Mouse (Mus musculus): ENCODE data around the gene Tmem198b. TPM values are rescaled to one million over a fixed set of nuclear protein-coding genes. Genes with fewer than 3 reads are reported as not detected.

The Tmem198b gene
- total RNA-seq, 2 experiments from 2014 or later = 0.19 to 3.7 TPM

DNA sequence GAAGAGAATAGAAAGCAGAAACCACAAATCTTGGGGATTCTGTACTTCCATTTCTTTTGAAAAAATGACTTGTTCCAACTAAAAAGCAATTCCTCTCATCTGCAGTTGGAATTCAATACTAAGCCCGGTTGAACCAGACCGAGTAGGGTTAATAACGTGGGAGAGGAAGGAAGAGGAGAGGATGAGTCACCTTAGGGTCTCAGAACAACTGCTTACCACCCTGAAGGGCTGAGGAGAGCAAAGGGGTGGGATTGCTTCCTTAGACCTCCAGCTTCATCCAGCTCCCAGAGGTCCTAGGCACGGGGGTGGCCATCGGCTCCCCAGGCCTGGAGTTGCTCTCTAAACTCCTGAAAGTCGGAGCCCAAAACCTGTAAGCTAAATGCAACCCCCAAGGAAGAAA is 809 bp downstream of the Tmem198b start:
- ATAC-seq (replicated peaks; ENCODE audit: low FRiP score, poor library complexity, severe bottlenecking) = no peak

DNA sequence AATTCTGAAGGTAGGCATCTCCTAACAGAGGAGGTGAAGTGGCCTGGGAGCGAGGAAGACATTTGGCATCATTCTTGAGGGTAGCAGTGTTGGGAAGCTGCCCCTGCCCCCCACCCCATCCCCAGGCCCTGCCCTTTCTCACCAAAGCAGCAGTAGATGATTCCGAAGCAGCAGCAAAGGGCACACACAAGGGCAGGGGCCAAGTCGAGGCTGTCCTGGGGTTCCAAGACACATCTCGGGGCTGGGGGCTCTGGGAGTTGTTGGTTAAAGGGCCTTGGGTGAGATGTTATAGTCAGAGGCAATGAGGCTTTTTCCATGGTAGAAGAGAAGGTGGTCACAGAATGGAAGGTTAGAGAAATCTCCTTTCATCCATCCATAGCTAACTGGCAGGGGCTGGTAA is 1.2 kb downstream of the Tmem198b start:
- ATAC-seq (replicated peaks; ENCODE audit: low FRiP score, poor library complexity, severe bottlenecking) = no peak

DNA sequence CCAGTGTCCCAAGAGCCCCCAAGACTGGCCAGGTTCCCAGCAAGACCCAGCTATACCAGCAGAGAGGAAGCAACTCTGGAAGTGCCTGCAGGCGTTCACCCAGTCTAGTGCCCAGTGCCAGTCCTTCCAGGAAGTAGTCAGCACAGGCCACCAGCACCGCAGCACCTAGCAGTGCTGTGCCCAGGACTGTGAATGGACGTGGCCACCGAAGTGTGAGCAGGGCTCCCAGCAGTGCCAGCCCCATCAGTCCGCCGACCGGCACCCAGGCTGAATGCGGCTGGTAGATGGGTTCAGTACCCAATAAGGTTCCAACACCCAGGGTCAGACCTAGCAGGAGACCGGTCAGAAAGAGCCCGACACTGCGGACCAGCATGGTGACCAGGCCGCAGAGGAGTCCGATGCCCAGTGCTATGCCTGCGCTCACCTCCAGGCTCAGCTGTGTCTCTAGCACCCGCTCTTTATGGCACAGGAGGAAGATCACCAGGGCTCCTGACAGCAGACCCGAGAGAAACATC is 2.1 kb downstream of the Tmem198b start:
- ATAC-seq (replicated peaks; ENCODE audit: low FRiP score, poor library complexity, severe bottlenecking) = no peak

DNA sequence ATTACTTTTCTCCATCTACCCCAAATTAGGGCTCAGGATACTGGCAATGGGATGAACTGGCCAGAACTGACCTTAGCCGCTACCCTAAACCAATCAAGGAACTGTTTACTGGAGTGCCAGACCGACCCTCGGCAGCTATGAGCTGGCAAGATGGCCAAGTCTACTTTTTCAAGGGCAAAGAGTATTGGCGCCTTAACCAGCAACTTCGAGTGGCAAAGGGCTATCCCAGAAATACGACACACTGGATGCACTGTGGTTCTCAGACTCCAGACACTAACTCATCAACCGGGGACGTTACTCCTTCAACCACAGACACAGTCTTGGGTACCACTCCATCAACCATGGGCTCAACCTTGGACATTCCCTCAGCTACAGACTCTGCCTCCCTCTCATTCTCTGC is 5.5 kb downstream of the Tmem198b start:
- ATAC-seq (replicated peaks; ENCODE audit: low FRiP score, poor library complexity, severe bottlenecking) = no peak

DNA sequence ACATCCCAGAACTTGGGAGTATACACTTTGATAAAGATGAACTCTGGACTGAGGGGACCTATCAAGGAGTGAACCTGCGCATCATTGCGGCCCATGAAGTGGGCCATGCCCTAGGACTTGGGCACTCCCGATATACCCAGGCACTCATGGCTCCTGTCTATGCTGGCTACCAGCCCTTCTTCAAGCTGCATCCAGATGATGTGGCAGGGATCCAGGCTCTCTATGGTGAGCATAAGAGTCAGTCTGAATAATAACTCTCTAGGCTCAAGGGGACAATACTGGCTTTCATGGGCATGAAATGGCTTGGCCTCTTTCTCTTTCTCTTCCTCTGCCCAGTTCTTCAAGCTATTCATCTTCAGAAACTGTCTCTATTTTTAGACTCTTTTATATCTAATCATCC is 8.6 kb downstream of the Tmem198b start:
- no peak for ATAC-seq (replicated peaks; ENCODE audit: low FRiP score, poor library complexity, severe bottlenecking)

DNA sequence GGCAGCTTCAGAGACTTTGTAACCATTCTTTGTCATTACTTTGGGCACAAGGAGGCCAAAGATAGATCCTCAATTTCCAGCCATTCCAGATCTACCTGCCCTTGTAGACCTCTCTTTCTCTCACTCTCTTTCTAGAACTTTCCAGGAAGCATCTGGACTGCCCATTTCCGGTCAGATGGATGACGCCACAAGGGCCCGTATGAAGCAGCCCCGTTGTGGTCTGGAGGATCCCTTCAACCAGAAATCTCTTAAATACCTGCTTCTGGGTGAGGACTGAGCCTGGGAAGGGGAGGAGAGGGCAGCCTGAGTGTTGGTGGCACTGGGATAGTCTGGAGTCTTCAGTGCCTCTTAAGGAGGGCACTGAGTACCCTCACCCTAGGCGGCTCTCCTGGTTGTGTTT is 9.8 kb downstream of the Tmem198b start:
- no peak for ATAC-seq (replicated peaks; ENCODE audit: low FRiP score, poor library complexity, severe bottlenecking)

DNA sequence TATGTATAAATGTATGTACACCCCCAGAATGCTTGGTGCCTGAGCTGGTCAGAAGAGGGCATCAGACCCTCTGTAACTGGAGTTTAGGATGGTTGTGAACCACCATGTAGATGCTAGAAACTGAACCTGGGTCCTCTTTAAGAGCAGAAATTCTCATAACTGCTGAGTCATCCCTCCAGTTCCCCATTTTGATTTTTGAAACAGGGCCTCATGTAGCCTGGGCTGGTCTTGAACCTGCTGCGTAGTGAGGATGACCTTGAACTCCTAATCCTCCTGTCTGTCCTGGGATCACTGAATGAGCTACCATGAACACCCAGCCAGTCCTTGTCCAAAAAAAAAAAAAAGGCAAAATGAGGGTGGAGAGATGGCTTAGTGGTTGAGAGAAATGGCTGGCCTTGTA is 10.9 kb downstream of the Tmem198b start:
- ATAC-seq (replicated peaks; ENCODE audit: low FRiP score, poor library complexity, severe bottlenecking) = no peak

DNA sequence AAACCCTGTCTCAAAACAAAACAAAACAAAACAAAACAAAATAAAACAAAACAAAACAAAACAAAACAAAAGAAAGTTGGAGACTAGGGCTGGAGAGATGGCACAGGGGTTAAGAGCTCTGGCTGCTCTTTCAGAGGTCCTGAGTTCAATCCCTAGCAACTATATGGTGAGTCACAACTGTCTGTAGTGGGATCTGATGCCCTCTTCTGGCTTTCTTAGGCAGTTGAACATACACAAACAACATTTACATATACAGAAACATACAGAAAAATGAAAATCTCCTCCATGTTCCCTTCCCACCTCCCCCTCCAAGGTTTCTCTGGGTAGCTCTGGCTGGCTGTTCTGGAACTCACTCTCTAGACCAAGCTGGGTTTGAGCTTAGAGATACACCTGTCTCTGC is 12.1 kb downstream of the Tmem198b start:
- no peak for ATAC-seq (replicated peaks; ENCODE audit: low FRiP score, poor library complexity, severe bottlenecking)

DNA sequence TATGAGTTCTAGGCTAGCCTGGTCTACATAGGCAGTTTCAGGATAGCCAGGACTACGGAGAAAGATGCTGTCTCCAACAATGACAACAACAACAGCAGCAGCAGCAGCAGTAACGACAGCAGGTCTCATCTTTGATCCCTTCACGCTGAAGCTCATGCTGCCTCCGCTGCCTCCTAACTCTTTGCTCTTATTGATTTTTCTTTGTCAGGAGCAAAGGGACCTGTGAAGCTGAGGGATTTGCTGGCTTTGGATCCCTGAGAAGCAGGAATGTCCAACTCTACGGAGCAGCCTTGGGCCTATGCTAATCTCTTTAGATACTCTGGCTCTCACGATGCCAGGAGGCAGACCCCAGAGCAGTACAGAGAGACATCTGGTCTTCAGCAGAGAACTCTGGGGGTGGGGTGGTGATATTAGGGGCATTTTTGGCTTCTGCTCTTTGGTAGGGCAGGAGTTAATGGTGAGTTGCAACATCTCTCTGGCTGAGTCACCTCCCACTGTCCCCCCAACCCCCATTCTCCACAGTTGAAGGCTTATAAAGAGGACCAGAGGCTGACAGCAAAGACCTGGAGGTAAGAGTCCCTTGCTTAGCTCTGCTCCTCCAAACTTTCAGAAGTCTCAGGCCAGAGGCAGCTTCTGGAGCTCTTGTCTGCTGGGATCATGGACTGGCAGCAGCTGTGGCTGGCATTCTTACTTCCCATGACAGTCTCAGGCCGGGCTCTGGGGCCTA is 13.6 kb downstream of the Tmem198b start, which contains the start of gene Mmp19:
Gene Mmp19, plus strand, starts transcription at position 513 of the 727 bp plus-strand sequence.
- ATAC-seq (replicated peaks; ENCODE audit: low FRiP score, poor library complexity, severe bottlenecking) = no peak

DNA sequence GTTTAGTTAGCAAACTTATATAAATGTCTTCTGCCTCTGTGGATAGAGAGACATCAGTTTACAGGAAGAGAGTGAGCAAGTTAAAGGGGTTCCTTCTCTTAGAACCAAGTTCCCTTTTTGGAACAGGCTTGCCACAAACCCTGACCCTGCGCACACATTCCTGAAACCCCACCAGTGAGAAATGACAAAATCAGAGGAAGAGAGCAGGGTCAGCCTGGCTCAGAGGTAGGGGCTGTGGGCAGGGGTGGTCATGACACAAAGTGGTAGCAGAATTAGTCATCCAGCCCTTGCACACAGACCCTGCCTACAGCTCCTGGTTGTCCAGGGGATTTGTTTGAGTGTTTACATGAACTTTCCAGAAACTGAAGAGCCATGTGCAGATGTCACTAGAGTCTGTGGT is 24.0 kb downstream of the Tmem198b start:
- no peak for ATAC-seq (replicated peaks; ENCODE audit: low FRiP score, poor library complexity, severe bottlenecking)

DNA sequence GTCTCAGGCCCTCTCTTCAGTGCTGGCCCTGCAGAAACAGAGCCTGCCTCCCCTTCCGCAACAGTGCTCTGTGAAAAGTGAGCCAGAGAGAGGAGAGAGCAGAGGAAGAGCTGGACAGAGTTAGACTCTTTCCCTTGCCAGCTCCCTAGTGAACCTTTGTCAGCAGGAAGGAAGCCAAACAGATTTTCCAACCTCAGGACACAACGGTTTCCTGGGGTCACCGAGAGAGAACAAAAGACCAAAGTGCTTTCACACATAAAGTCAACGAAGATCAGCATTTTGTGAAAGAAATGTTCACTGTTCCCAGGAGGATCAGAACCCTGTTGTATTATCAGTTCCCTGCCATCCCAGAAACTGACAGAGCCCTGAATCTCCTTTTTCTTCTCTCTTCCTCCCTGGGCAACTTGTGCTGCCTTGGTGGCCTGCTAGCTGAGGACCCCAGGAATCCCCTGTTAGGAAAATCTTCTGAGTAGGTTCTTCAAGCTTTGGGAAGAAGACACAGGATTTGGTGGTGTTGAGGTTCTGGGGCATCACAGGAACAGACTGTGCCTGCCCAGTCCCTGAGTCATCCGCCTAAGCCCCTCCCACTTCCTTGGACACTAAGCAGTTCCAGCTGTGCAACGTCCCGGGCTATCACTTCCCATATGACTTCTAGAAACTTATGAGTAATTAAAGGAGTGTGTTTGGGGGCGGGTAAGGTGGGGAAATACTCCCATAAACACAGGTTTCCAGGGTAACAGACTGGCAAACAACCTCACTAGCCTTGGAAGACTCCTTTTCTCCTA is 25.0 kb downstream of the Tmem198b start:
- ATAC-seq (replicated peaks; ENCODE audit: low FRiP score, poor library complexity, severe bottlenecking) = peak; percentile 78

DNA sequence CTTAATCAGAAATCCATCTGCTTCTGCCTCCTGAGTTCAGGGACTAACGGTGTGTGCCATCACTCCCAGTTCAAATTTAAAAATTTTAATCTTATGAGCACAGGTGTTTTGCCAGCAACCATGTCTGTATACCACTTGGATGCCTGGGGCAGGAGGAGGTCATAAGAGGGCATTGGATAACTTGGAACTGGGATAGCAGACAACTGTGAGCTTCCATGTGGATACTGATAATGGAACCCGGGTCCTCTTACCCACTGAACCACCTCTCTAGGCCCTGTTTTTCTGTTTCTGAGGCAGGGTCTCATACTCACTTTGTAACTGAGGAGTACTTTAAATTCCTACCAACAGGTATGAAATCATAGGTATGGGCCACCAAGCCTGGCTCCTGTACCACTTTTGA is 25.7 kb downstream of the Tmem198b start:
- no peak for ATAC-seq (replicated peaks; ENCODE audit: low FRiP score, poor library complexity, severe bottlenecking)

DNA sequence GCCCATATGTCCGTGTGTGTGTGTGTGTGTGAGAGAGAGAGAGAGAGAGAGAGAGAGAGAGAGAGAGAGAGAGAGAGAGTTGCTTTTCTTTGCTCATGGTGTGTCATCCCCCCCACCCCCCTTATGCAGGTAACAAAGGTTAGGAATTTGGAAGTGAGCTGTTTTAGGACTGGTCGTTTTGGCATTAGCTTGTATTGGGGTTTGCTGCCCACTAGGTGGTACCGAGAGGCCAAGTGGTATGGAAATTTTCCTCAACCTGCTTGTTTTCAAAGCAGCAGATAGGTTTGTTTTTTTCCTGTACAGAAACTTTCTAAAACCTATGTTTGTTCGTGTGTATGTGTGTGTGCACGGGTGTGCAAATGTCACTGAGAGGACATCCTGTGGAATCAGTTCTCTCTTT is 30.5 kb downstream of the Tmem198b start:
- no peak for ATAC-seq (replicated peaks; ENCODE audit: low FRiP score, poor library complexity, severe bottlenecking)

DNA sequence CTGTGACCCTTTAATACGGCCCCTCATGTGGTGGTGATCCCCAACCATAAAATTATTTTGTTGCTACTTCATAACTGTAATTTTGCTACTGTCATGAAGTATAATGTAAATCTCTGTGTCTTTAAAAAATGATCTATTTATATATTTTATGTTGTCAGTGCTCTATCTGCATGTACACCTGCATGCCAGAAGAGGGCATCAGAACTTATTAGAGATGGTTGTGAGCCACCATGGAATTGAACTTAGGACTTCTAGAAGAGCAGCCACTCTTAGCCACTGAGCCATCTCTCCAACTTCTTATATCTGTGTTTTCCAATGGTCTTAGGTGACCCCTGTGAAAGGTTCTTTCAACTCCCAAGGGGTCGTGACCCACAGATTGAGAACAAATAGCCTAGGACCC is 31.3 kb downstream of the Tmem198b start:
- ATAC-seq (replicated peaks; ENCODE audit: low FRiP score, poor library complexity, severe bottlenecking) = no peak

Other genes starting within 250 kb of the Tmem198b start
- 71.3 and 75.2 TPM in 2 replicates for gene Pa2g4, start 238.4 kb downstream of the Tmem198b start, total RNA-seq (2015; ENCODE audit: low replicate concordance)
- gene Pa2g4, start 238.4 kb downstream of the Tmem198b start, total RNA-seq (2017; ENCODE audit: low replicate concordance) = 42.9 and 67.5 TPM in 2 replicates
- 0.63 TPM in 1 of 2 replicates, not detected in the other for gene Erbb3, start 214.7 kb downstream of the Tmem198b start, total RNA-seq (2015; ENCODE audit: low replicate concordance)
- 0.09 TPM in 1 of 2 replicates, not detected in the other for gene Erbb3, start 214.7 kb downstream of the Tmem198b start, total RNA-seq (2017; ENCODE audit: low replicate concordance)
- gene Rps26, start 177.6 kb downstream of the Tmem198b start, total RNA-seq (2015; ENCODE audit: low replicate concordance) = 345 and 426 TPM in 2 replicates
- 114 and 205 TPM in 2 replicates for gene Rps26, start 177.6 kb downstream of the Tmem198b start, total RNA-seq (2017; ENCODE audit: low replicate concordance)
- not detected in 2 replicates for gene Ikzf4, start 158.4 kb downstream of the Tmem198b start, total RNA-seq (2015; ENCODE audit: low replicate concordance)
- gene Ikzf4, start 158.4 kb downstream of the Tmem198b start, total RNA-seq (2017; ENCODE audit: low replicate concordance) = 0.09 TPM in 1 of 2 replicates, not detected in the other
- 3.1 and 7.5 TPM in 2 replicates for gene Suox, start 130.3 kb downstream of the Tmem198b start, total RNA-seq (2015; ENCODE audit: low replicate concordance)
- 8.4 and 11.3 TPM in 2 replicates for gene Suox, start 130.3 kb downstream of the Tmem198b start, total RNA-seq (2017; ENCODE audit: low replicate concordance)
- gene Rab5b, start 108.1 kb downstream of the Tmem198b start, total RNA-seq (2015; ENCODE audit: low replicate concordance) = 26.9 and 42.2 TPM in 2 replicates
- gene Rab5b, start 108.1 kb downstream of the Tmem198b start, total RNA-seq (2017; ENCODE audit: low replicate concordance) = 64.8 and 71.7 TPM in 2 replicates
- not detected in 2 replicates for gene Pmel, start 100.2 kb downstream of the Tmem198b start, total RNA-seq (2015; ENCODE audit: low replicate concordance)
- gene Pmel, start 100.2 kb downstream of the Tmem198b start, total RNA-seq (2017; ENCODE audit: low replicate concordance) = not detected in 2 replicates
- gene Cdk2, start 99.3 kb downstream of the Tmem198b start, total RNA-seq (2015; ENCODE audit: low replicate concordance) = 29.8 and 37.2 TPM in 2 replicates
- 21.0 and 34.3 TPM in 2 replicates for gene Cdk2, start 99.3 kb downstream of the Tmem198b start, total RNA-seq (2017; ENCODE audit: low replicate concordance)
- 8.2 and 13.4 TPM in 2 replicates for gene Dgka, start 59.5 kb downstream of the Tmem198b start, total RNA-seq (2015; ENCODE audit: low replicate concordance)
- 2.9 and 4.7 TPM in 2 replicates for gene Dgka, start 59.5 kb downstream of the Tmem198b start, total RNA-seq (2017; ENCODE audit: low replicate concordance)
- gene Pym1, start 56.5 kb downstream of the Tmem198b start, total RNA-seq (2015; ENCODE audit: low replicate concordance) = 2.5 and 17.5 TPM in 2 replicates
- 9.1 and 12.4 TPM in 2 replicates for gene Pym1, start 56.5 kb downstream of the Tmem198b start, total RNA-seq (2017; ENCODE audit: low replicate concordance)
- gene Mmp19, start 13.5 kb downstream of the Tmem198b start, total RNA-seq (2015; ENCODE audit: low replicate concordance) = 0.38 TPM in 1 of 2 replicates, not detected in the other
- gene Mmp19, start 13.5 kb downstream of the Tmem198b start, total RNA-seq (2017; ENCODE audit: low replicate concordance) = 0.85 and 1.5 TPM in 2 replicates
- gene Dnajc14, start 308 bp downstream of the Tmem198b start, total RNA-seq (2015; ENCODE audit: low replicate concordance) = 16.5 and 17.6 TPM in 2 replicates
- 9.5 and 9.6 TPM in 2 replicates for gene Dnajc14, start 308 bp downstream of the Tmem198b start, total RNA-seq (2017; ENCODE audit: low replicate concordance)
- 74.4 and 106 TPM in 2 replicates for gene Sarnp, start 13.0 kb upstream of the Tmem198b start, total RNA-seq (2015; ENCODE audit: low replicate concordance)
- 93.5 and 113 TPM in 2 replicates for gene Sarnp, start 13.0 kb upstream of the Tmem198b start, total RNA-seq (2017; ENCODE audit: low replicate concordance)
- gene Ormdl2, start 17.3 kb upstream of the Tmem198b start, total RNA-seq (2015; ENCODE audit: low replicate concordance) = 5.4 and 18.8 TPM in 2 replicates
- gene Ormdl2, start 17.3 kb upstream of the Tmem198b start, total RNA-seq (2017; ENCODE audit: low replicate concordance) = 13.0 and 28.2 TPM in 2 replicates
- gene Gdf11, start 87.3 kb upstream of the Tmem198b start, total RNA-seq (2015; ENCODE audit: low replicate concordance) = not detected in 2 replicates
- gene Gdf11, start 87.3 kb upstream of the Tmem198b start, total RNA-seq (2017; ENCODE audit: low replicate concordance) = not detected in 2 replicates
- 90.9 and 115 TPM in 2 replicates for gene Cd63, start 96.6 kb upstream of the Tmem198b start, total RNA-seq (2015; ENCODE audit: low replicate concordance)
- 27.2 and 35.5 TPM in 2 replicates for gene Cd63, start 96.6 kb upstream of the Tmem198b start, total RNA-seq (2017; ENCODE audit: low replicate concordance)
- 5.0 TPM in 1 of 2 replicates, not detected in the other for gene Rdh5, start 118.5 kb upstream of the Tmem198b start, total RNA-seq (2015; ENCODE audit: low replicate concordance)
- 1.1 TPM in 1 of 2 replicates, not detected in the other for gene Rdh5, start 118.5 kb upstream of the Tmem198b start, total RNA-seq (2017; ENCODE audit: low replicate concordance)
- 25.4 and 37.0 TPM in 2 replicates for gene Bloc1s1, start 119.7 kb upstream of the Tmem198b start, total RNA-seq (2015; ENCODE audit: low replicate concordance)
- 22.7 and 24.7 TPM in 2 replicates for gene Bloc1s1, start 119.7 kb upstream of the Tmem198b start, total RNA-seq (2017; ENCODE audit: low replicate concordance)
- not detected in 2 replicates for gene Itga7, start 129.4 kb upstream of the Tmem198b start, total RNA-seq (2015; ENCODE audit: low replicate concordance)
- gene Itga7, start 129.4 kb upstream of the Tmem198b start, total RNA-seq (2017; ENCODE audit: low replicate concordance) = not detected in 2 replicates
- gene Mettl7b, start 156.6 kb upstream of the Tmem198b start, total RNA-seq (2015; ENCODE audit: low replicate concordance) = not detected in 2 replicates
- gene Mettl7b, start 156.6 kb upstream of the Tmem198b start, total RNA-seq (2017; ENCODE audit: low replicate concordance) = not detected in 2 replicates
- not detected in 2 replicates for gene Olfr9, start 185.1 kb upstream of the Tmem198b start, total RNA-seq (2015; ENCODE audit: low replicate concordance)
- gene Olfr9, start 185.1 kb upstream of the Tmem198b start, total RNA-seq (2017; ENCODE audit: low replicate concordance) = not detected in 2 replicates
- not detected in 2 replicates for gene Olfr763, start 206.4 kb upstream of the Tmem198b start, total RNA-seq (2015; ENCODE audit: low replicate concordance)
- not detected in 2 replicates for gene Olfr763, start 206.4 kb upstream of the Tmem198b start, total RNA-seq (2017; ENCODE audit: low replicate concordance)
- gene Olfr764-ps1, start 235.5 kb upstream of the Tmem198b start, total RNA-seq (2015; ENCODE audit: low replicate concordance) = not detected in 2 replicates
- gene Olfr764-ps1, start 235.5 kb upstream of the Tmem198b start, total RNA-seq (2017; ENCODE audit: low replicate concordance) = not detected in 2 replicates
- gene Olfr765, start 245.6 kb upstream of the Tmem198b start, total RNA-seq (2015; ENCODE audit: low replicate concordance) = not detected in 2 replicates
- gene Olfr765, start 245.6 kb upstream of the Tmem198b start, total RNA-seq (2017; ENCODE audit: low replicate concordance) = not detected in 2 replicates